Mouse (Mus musculus) 3T3-L1 (cell line): ENCODE measurements around the gene H2afv.

Experiments used
- DNase-seq: peaks from one replicate; pipeline ENCODE4 v3.0.0-alpha.2; 2015; ENCODE audit warnings: low read depth, low spot score

H2afv gene

GRCm38 (mm10) chr11:6390376-6391053 is 53.7 kb downstream of the H2afv start:
- DNase-seq: no peak

GRCm38 (mm10) chr11:6389483-6389921 is 54.7 kb downstream of the H2afv start:
- DNase-seq: no peak

GRCm38 (mm10) chr11:6388726-6389413 is 55.4 kb downstream of the H2afv start, which contains the start of gene Zmiz2:
TSS of gene Zmiz2 (plus strand) at chr11:6389074.
- peak; percentile 85 for DNase-seq

DNA sequence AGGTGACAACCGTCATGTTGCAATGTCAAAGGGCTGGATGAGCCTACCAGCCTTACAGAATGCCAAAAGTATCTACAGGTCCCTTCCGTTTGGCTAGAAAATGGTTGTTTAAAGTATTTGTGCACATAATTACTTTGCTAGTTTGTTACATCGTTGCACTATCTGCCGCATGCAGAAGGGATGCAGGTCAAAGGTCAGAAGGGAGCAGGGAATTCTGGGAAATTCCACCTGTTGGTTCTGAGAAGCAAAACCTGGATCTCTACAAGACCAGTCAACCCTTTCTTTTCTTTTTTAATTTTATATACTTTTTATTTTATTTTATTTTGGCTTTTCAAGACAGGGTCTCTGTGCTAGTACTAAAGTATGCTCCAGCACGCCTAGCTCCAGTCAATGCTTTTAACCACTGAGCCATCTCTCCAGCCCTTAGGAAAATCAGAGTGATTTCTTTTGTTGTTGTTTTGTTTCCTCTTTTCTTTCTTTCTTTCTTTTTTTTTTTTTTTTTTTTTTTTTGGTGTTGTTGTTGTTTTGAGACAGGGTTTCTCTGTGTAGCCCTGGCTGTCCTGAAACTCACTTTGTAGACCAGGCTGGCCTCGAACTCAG is 56.0 kb downstream of the H2afv start:
- no peak for DNase-seq

GRCm38 (mm10) chr11:6380916-6381315 is 63.3 kb downstream of the H2afv start:
- peak; percentile 69 for DNase-seq
